Mouse (Mus musculus): ENCODE measurements around the gene Gdf10. TPM values are rescaled to one million over a fixed set of nuclear protein-coding genes. Genes with fewer than 3 reads are reported as not detected.

The Gdf10 gene
- polyA plus RNA-seq (2015; fragmentation: Nextera tagmentation; extraction: Ambion mirVana) = 6.6 and 9.1 TPM in 2 replicates

DNA sequence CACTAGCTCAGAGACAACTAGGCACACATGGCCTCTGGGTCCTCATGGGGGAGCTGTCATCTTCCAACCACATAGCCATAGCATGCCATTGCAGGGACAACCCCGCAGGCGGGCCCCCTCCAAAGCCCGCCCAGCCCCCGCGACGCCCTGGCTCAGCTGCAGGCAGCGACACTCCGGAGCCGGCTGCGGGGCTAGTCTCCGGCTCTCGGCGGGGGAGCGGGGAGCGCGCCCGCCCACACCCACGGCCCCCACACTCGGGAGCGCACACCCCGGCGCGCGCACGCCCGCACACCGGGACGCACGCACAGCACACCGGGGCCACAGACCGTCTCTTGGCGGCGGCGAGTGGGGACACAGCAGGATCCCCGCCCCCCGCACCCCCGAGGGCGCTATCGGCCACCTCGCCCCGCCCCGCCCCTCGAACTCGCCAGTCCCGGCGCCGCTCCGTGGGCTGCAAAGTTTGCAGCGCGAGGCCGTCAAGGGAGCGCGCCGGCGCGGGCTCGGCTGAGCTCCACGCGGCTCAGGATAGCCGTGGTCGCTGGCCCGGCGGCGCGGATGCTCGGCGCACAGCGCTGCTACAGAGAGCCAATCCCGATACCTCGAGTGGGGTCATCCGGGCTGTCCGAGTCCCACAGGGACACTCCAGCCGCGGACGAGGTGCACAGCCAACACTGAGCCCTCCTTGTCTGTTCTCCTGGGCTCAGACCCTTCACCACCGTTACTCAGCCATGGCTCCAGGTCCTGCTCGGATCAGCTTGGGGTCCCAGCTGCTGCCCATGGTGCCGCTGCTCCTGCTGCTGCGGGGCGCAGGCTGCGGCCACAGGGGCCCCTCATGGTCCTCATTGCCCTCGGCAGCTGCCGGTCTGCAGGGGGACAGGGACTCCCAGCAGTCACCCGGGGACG, at the start of gene Gdf10:
Gene Gdf10, plus strand, starts transcription at position 420 of the 903 bp plus-strand sequence.
- under 1% methylated on average over 51 of the region's 85 CpGs for WGBS
- H3K4me3 ChIP-seq (replicated peaks) = peak within 1 kb of the TSS; percentile 50
- peak within 1 kb of the TSS; percentile 95 for H3K4me2 ChIP-seq
- peak within 1 kb of the TSS; percentile 39 for H3K9ac ChIP-seq
- H3K9me3 ChIP-seq = no peaks in the 10 kb centered on the region
- H3K4me1 ChIP-seq = 0 out of 2 replicates have a peak, but pooled peaks cover 4% of the 10 kb centered on the region
- peaks cover 53% of the 10 kb centered on the region for H3K27me3 ChIP-seq (replicated peaks)
- H3K36me3 ChIP-seq = no peaks in the 10 kb centered on the region
- no peak within 1 kb of the TSS for H3K27ac ChIP-seq
- ATAC-seq (ENCODE audit: insufficient read depth, low FRiP score, low read depth) = peak; percentile 40; the same call in 1 of the 2 replicates

DNA sequence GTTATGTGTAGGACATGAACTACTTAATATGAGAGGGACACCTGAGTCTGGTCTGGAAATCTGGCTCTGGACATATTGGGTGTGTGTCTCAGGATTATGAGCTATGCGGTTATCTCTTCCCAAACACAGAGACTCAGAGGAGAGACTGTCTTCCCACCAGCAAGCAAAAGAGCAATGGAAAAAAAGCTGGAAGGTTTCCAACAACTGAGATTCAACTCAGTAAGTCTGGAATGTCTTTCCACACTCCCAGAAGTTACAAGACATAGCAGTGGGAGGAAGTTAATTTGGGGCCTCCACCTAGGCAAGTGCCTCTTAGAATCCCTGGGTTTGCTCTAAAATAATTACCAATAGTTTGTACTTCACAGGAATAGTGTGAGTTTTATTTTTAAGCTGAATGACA, 44.6 kb upstream of the Gdf10 start:
- H3K9ac ChIP-seq = no peak overlapping the region
- 78% methylated on average over 1 of the region's 1 CpGs for WGBS
- no peak overlapping the region for H3K27ac ChIP-seq
- H3K27me3 ChIP-seq (replicated peaks) = no peaks in the 10 kb centered on the region
- no peak overlapping the region for H3K4me3 ChIP-seq (replicated peaks)
- ATAC-seq (ENCODE audit: insufficient read depth, low FRiP score, low read depth) = no peak
- H3K36me3 ChIP-seq = no peaks in the 10 kb centered on the region
- H3K9me3 ChIP-seq = no peaks in the 10 kb centered on the region
- H3K4me1 ChIP-seq = no peaks in the 10 kb centered on the region
- no peak overlapping the region for H3K4me2 ChIP-seq

DNA sequence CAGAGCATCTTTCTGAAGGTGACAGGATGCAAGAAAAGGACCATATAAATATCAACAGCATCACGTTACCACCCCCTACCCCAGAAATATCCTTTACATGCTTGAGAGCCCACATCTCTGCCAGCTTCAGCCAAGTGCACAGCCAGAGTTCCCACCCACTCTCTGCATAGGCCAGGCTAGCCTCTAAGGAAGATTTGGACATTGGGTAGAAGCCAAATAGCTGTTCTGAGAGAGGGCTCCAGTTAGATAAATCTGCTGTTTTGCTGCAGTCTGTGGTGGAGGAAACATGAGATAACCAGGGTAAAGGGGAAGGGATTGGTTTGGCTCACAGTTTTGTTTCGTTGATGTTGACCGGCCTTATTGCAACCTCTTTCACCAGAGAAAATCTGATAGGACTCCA, 43.2 kb upstream of the Gdf10 start:
- no peak for ATAC-seq (ENCODE audit: insufficient read depth, low FRiP score, low read depth)
- H3K9me3 ChIP-seq = no peaks in the 10 kb centered on the region
- no peak overlapping the region for H3K4me2 ChIP-seq
- no peak overlapping the region for H3K4me3 ChIP-seq (replicated peaks)
- H3K27me3 ChIP-seq (replicated peaks) = no peaks in the 10 kb centered on the region
- 67% methylated on average over 3 of the region's 3 CpGs for WGBS
- H3K9ac ChIP-seq = no peak overlapping the region
- no peaks in the 10 kb centered on the region for H3K36me3 ChIP-seq
- H3K27ac ChIP-seq = no peak overlapping the region
- no peaks in the 10 kb centered on the region for H3K4me1 ChIP-seq

DNA sequence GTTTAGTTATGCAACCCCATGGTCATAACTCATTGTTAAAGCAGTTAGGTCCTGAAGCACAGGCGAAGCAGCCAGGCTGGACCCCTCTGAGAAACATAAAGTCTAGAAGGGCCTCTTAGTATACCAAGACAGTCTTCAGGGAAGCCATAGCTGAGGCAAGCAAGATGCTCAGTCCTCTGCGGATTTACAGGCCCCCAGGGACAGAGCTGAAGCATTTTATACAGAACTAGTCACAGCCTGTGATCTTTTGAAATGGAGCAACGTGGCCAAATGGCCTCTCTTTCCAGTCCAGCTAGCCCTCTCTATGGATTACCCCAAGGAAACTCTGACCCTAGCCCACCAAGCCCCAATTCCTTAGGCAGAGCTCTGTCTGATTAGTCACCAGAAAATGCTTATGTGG, 41.9 kb upstream of the Gdf10 start:
- Histone ChIP-seq H3K27ac (no peak overlapping the region), H3K27me3 (replicated peaks) (no peaks in the 10 kb centered on the region), H3K4me3 (replicated peaks) (no peak overlapping the region), H3K4me1 (no peaks in the 10 kb centered on the region), H3K36me3 (no peaks in the 10 kb centered on the region), H3K9ac (no peak overlapping the region), H3K9me3 (no peaks in the 10 kb centered on the region), H3K4me2 (no peak overlapping the region)
- 76% methylated on average over 3 of the region's 3 CpGs for WGBS
- no peak for ATAC-seq (ENCODE audit: insufficient read depth, low FRiP score, low read depth)

- ATAC-seq (ENCODE audit: insufficient read depth, low FRiP score, low read depth) = no peak
- H3K4me1 ChIP-seq = no peaks in the 10 kb centered on the region
- WGBS = 83% methylated on average over 4 of the region's 4 CpGs
Measured at GRCm38 (mm10) chr14:33883046-33883445, 40.3 kb upstream of the Gdf10 start.

DNA sequence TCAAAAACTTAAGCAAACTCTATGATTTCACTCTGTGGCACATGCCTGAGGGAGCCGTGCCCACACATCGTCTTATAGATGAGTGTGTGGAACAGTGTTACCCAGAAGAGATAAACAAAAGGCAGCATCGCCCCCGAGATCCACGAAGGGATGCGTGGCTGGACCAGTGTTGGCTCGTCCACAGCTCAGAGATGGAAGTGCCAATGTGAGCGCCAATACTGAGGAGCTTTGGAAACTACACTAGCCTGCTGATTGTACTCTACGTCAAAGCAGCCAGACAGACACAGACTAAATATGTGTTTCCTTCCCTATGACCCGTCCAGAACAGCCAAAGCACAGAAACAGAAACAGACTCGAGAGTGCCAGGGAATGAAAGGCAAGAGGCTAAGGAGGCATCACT, 37.9 kb upstream of the Gdf10 start:
- ATAC-seq (ENCODE audit: insufficient read depth, low FRiP score, low read depth) = no peak
- H3K27me3 ChIP-seq (replicated peaks) = no peaks in the 10 kb centered on the region
- H3K4me3 ChIP-seq (replicated peaks) = no peak overlapping the region
- H3K36me3 ChIP-seq = no peaks in the 10 kb centered on the region
- no peaks in the 10 kb centered on the region for H3K4me1 ChIP-seq
- H3K9me3 ChIP-seq = no peaks in the 10 kb centered on the region
- no peak overlapping the region for H3K27ac ChIP-seq
- 75% methylated on average over 11 of the region's 11 CpGs for WGBS
- H3K9ac ChIP-seq = no peak overlapping the region
- H3K4me2 ChIP-seq = no peak overlapping the region

More at GRCm38 (mm10) chr14:33883046-33883445, 40.3 kb upstream of the Gdf10 start:
- Histone ChIP-seq H3K9ac (no peak overlapping the region), H3K4me3 (replicated peaks) (no peak overlapping the region), H3K9me3 (no peaks in the 10 kb centered on the region), H3K27me3 (replicated peaks) (no peaks in the 10 kb centered on the region), H3K36me3 (no peaks in the 10 kb centered on the region), H3K27ac (no peak overlapping the region), H3K4me2 (no peak overlapping the region)

- Histone ChIP-seq H3K27me3 (replicated peaks) (no peaks in the 10 kb centered on the region), H3K4me1 (no peaks in the 10 kb centered on the region), H3K9me3 (no peaks in the 10 kb centered on the region), H3K4me3 (replicated peaks) (no peak overlapping the region), H3K9ac (no peak overlapping the region), H3K4me2 (no peak overlapping the region), H3K36me3 (no peaks in the 10 kb centered on the region), H3K27ac (no peak overlapping the region)
- 74% methylated on average over 11 of the region's 11 CpGs for WGBS
- ATAC-seq (ENCODE audit: insufficient read depth, low FRiP score, low read depth) = no peak
Measured at GRCm38 (mm10) chr14:33888387-33889035, 34.9 kb upstream of the Gdf10 start.

- no peak for ATAC-seq (ENCODE audit: insufficient read depth, low FRiP score, low read depth)
- no peak overlapping the region for H3K27ac ChIP-seq
- WGBS = 49% methylated on average over 3 of the region's 3 CpGs
- H3K9me3 ChIP-seq = no peaks in the 10 kb centered on the region
- no peak overlapping the region for H3K4me2 ChIP-seq
- no peak overlapping the region for H3K4me3 ChIP-seq (replicated peaks)
- H3K27me3 ChIP-seq (replicated peaks) = no peaks in the 10 kb centered on the region
- no peaks in the 10 kb centered on the region for H3K36me3 ChIP-seq
- no peak overlapping the region for H3K9ac ChIP-seq
- H3K4me1 ChIP-seq = no peaks in the 10 kb centered on the region
Measured at GRCm38 (mm10) chr14:33889971-33890370, 33.4 kb upstream of the Gdf10 start.

GRCm38 (mm10) chr14:33891507-33891906, 31.9 kb upstream of the Gdf10 start:
- no peaks in the 10 kb centered on the region for H3K36me3 ChIP-seq
- H3K4me1 ChIP-seq = no peaks in the 10 kb centered on the region
- WGBS = 84% methylated on average over 3 of the region's 3 CpGs
- H3K9ac ChIP-seq = no peak overlapping the region
- ATAC-seq (ENCODE audit: insufficient read depth, low FRiP score, low read depth) = no peak
- no peak overlapping the region for H3K4me3 ChIP-seq (replicated peaks)
- no peak overlapping the region for H3K27ac ChIP-seq
- no peaks in the 10 kb centered on the region for H3K9me3 ChIP-seq
- no peaks in the 10 kb centered on the region for H3K27me3 ChIP-seq (replicated peaks)
- no peak overlapping the region for H3K4me2 ChIP-seq

DNA sequence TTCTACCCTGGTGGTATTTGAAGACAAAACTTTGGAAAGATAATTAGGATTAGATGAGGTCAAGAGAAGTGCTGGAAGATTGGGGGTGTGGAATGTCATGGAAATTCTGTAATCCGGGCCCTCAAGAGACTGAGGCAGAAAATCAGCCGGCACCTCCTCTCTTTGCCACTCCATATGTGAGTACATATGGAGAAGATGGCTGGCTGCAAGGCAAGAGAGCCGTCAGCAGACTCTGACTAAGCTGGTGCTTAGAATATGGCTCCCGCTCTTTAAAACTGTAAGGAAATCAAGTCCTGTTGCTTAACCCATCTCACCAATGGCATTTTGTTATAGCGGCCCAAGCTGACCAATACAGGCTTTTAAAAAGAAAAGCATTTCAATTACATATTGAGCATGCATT, 27.6 kb upstream of the Gdf10 start:
- ATAC-seq (ENCODE audit: insufficient read depth, low FRiP score, low read depth) = no peak
- WGBS = 86% methylated on average over 5 of the region's 5 CpGs

GRCm38 (mm10) chr14:33896628-33897300, 26.6 kb upstream of the Gdf10 start:
- Histone ChIP-seq H3K9ac (no peak overlapping the region), H3K4me3 (replicated peaks) (no peak overlapping the region), H3K27me3 (replicated peaks) (no peaks in the 10 kb centered on the region), H3K4me2 (no peak overlapping the region), H3K36me3 (no peaks in the 10 kb centered on the region), H3K4me1 (no peaks in the 10 kb centered on the region), H3K9me3 (no peaks in the 10 kb centered on the region), H3K27ac (no peak overlapping the region)
- no peak for ATAC-seq (ENCODE audit: insufficient read depth, low FRiP score, low read depth)
- WGBS = 50% methylated on average over 9 of the region's 9 CpGs

More for the DNA sequence above, 27.6 kb upstream of the Gdf10 start:
- Histone ChIP-seq H3K27ac (no peak overlapping the region), H3K9ac (no peak overlapping the region), H3K4me1 (no peaks in the 10 kb centered on the region), H3K36me3 (no peaks in the 10 kb centered on the region), H3K4me2 (no peak overlapping the region), H3K9me3 (no peaks in the 10 kb centered on the region), H3K4me3 (replicated peaks) (no peak overlapping the region), H3K27me3 (replicated peaks) (no peaks in the 10 kb centered on the region)

- WGBS = 94% methylated on average over 4 of the region's 4 CpGs
- no peaks in the 10 kb centered on the region for H3K9me3 ChIP-seq
Measured at GRCm38 (mm10) chr14:33902783-33903182, 20.6 kb upstream of the Gdf10 start.

More at GRCm38 (mm10) chr14:33902783-33903182, 20.6 kb upstream of the Gdf10 start:
- Histone ChIP-seq H3K36me3 (no peaks in the 10 kb centered on the region), H3K4me1 (no peaks in the 10 kb centered on the region), H3K27ac (no peak overlapping the region), H3K27me3 (replicated peaks) (no peaks in the 10 kb centered on the region), H3K4me3 (replicated peaks) (no peak overlapping the region), H3K4me2 (no peak overlapping the region), H3K9ac (no peak overlapping the region)
- no peak for ATAC-seq (ENCODE audit: insufficient read depth, low FRiP score, low read depth)

Measured in stomach, embryonic 15.5 days (tissue).